Mouse (Mus musculus): ENCODE results near the gene Olfr619.

Olfr619 gene

DNA sequence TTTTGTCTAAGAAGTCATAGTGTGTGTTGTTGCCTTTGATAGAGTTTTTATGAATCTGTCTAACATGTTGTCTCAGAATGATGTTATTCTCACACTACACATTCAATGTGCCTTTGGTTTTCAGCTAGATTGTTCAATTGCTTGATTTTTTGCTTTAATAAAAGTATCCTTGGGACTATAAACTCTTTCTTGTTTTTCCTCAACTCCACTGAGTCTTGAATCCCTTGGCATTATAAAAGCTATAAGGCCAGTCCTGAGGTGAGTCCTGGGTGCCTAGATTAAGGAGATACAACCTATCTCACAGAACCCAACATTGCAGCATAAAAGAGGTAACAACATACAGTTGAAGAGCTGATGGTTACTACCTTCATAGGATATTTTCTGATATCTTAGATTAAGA lies at the start of gene Olfr619:
TSS of gene Olfr619 (plus strand) at position 301 of the 400 bp plus-strand sequence.
- DNase-seq: no peak

- no peak for DNase-seq
Measured at GRCm38 (mm10) chr7:103555779-103556178, 44.6 kb upstream of the Olfr619 start, which contains the start of gene Olfr615. Olfr615 (plus strand) TSS chr7:103556079.

DNA sequence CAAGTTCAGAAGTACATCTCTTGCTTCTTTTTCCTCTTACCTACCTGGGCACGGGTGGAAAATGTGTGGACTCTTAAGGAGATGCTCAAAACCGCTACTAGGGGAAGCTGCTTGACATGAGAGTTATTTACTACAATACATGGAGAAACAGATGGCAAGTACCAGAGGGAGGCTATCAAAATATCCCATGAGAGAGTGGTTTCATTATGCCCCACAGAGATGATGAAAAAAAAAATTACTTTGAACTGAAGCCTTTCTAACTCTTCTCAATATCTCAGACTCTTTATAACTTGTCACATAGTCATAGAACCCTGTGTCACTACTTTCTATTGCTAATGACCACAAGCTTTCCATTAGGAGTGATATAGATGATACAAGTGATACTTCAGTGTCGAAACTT lies 31.3 kb upstream of the Olfr619 start, which contains the start of gene Olfr616:
TSS of gene Olfr616 (minus strand) at position 101 of the 400 bp plus-strand sequence.
- DNase-seq: no peak

- no peak for DNase-seq
Measured at GRCm38 (mm10) chr7:103572761-103573160, 27.6 kb upstream of the Olfr619 start, which contains the start of gene Olfr617. Olfr617 (plus strand) TSS chr7:103573061.

GRCm38 (mm10) chr7:103589803-103590202 lies 10.6 kb upstream of the Olfr619 start, which contains the start of gene Olfr618:
Olfr618 (plus strand) TSS chr7:103590103.
- no peak for DNase-seq

GRCm38 (mm10) chr7:103607425-103607824 lies 7.0 kb downstream of the Olfr619 start:
- DNase-seq: no peak

GRCm38 (mm10) chr7:103612434-103612833 lies 12.1 kb downstream of the Olfr619 start, which contains the start of gene Olfr620:
Olfr620 (minus strand) TSS chr7:103612534.
- DNase-seq: no peak

DNA sequence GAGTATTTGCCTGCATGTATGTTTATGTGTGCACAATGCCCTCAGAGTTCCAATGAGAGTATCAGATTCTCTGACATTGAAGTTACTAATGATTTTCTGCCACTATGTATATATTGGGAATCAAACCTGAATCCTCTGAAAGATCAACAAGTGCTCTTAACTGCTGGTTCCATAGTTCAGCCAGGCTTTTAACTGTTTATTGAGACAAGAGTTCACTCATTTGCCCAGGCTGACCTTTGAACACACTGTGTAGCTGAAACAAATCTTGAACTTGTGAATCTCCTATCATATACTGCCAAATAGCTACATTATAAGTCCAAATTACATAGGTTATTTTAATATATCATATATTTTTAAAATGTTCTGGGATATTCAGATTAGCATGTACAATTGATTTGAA lies 36.4 kb downstream of the Olfr619 start:
- DNase-seq: no peak

- no peak for DNase-seq
Measured at GRCm38 (mm10) chr7:103642602-103643001, 42.2 kb downstream of the Olfr619 start, which contains the start of gene Olfr622. Olfr622 (minus strand) TSS chr7:103642702.

DNA sequence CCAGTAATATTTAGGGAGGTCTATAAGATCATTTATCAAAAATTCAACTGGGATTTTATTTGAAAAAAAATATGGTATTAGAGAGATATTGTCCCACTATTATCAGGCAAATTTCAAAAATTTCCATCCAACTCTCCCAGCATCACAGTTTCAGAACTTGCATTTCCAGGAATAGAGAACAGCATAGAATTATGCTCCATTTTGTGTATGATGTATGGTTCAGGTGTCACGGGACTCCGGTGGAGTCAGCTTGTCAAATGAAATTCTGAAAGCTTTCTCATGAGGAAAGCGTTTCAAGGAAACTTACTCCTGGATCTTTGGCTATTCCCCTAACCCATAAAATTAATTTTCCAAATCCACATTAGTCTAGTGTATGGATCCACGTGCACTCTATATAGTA lies 43.7 kb downstream of the Olfr619 start:
- DNase-seq: no peak
